8 mouse cellular contexts compared by ENCODE assay signal in the genomic region with DNA sequence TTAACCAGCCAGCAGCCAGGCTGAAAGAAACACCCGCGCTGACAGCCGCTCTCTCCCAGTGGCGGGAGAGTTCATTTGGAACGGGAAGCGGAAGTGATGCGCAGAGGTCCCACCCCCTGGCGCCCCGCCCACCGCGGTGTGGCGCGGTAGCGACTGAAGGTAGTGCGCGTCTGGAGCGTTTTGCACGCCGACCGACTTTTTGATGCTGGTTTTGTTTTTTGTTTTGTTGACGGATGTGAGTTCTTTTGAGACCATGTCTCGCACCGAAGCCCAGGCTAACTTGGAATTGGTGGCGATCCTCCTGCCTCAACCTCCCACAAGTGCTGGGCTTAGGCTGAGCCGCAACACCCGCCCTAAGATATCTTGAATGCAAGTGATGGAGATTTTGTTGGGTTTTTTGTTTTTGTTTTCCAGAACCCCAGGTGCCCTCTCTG. TPM values are rescaled to one million over a fixed set of nuclear protein-coding genes. Genes with fewer than 3 reads are reported as not detected.
DNase-seq lines count a peak whose midpoint lies in the region; ATAC-seq and TF ChIP-seq lines count a peak whose summit lies in the region.

A gene (minus strand): TSS at position 88 of the 434 bp plus-strand sequence.

- peak; percentile 84 for ATAC-seq in Patski
- ATAC-seq in hindbrain, embryonic 11.5 days (ENCODE audit: low FRiP score): peak; percentile 91

- in situ Hi-C loops in Patski (cut with MboI; ENCODE audit: low pct_unique_long_range_greater_than_20kb): loop anchor here (10.0 kb wide), 1 partner anchor 225 kb away; no protein-coding TSS in a partner anchor

- H3K4me1 ChIP-seq in hindbrain, embryonic 11.5 days (replicated peaks; ENCODE audit: control insufficient read depth, insufficient read depth, low read length): no peaks in the 10 kb centered on the region

- under 1% methylated on average over 26 of the region's 26 CpGs for WGBS in hindbrain, embryonic 11.5 days

- no peaks in the 10 kb centered on the region for H3K27me3 ChIP-seq in Patski
- H3K27me3 ChIP-seq in hindbrain, embryonic 11.5 days (ENCODE audit: control insufficient read depth, insufficient read depth, low read length): no peaks in the 10 kb centered on the region

- peak within 1 kb of the TSS; percentile 75 for H3K9ac ChIP-seq in hindbrain, embryonic 11.5 days (ENCODE audit: low read depth, low read length)

- DNase-seq in Patski (ENCODE audit: low read depth, low spot score): no peak
- peak; percentile 87 for DNase-seq in cerebellum, adult 9-11 months
- DNase-seq in frontal cortex, postnatal 10 days (ENCODE audit: low spot score in 2 of 2): peak; percentile 79 to 84
- peak; percentile 94 for DNase-seq in hindbrain, embryonic 11.5 days (ENCODE audit: low spot score)
- DNase-seq in layer of hippocampus, postnatal 25 days (ENCODE audit: extremely low spot score in 1 of 2, low spot score in 1 of 2): peak; percentile 81 to 91
- peak; percentile 90 for DNase-seq in lung, postnatal 14 days
- DNase-seq in ovary, postnatal 36 days (ENCODE audit: low spot score): peak; percentile 86
- DNase-seq in thymus, postnatal 25 days: peak; percentile 89

- H3K27ac ChIP-seq in hindbrain, embryonic 11.5 days (ENCODE audit: low read depth, low read length): peak within 1 kb of the TSS; percentile 67

- H3K4me3 ChIP-seq in hindbrain, embryonic 11.5 days (ENCODE audit: low read depth, low read length): peak within 1 kb of the TSS; percentile 77

- no peaks in the 10 kb centered on the region for H3K9me3 ChIP-seq in hindbrain, embryonic 11.5 days (ENCODE audit: control insufficient read depth, low read length)

- H3K4me2 ChIP-seq in hindbrain, embryonic 11.5 days (replicated peaks; ENCODE audit: low read depth, low read length): peak within 1 kb of the TSS; percentile 89

- no peak for TF ChIP-seq CTCF in Patski (IDR thresholded peaks at IDR 0.05)

- CTCF ChIA-PET in Patski (lab: Charles Lee): interaction anchor here (3.9 to 4.9 kb wide), 2 partner anchors 65 to 71 kb away, joined by 30 to 51 read pairs; no protein-coding TSS in a partner anchor

- POLR2A ChIA-PET in Patski (lab: Charles Lee): interaction anchor here (0.7 to 0.9 kb wide), 3 partner anchors 39 to 70 kb away, joined by 3 to 4 read pairs (median 4); no protein-coding TSS in a partner anchor

- H3K36me3 ChIP-seq in hindbrain, embryonic 11.5 days (ENCODE audit: control insufficient read depth, insufficient read depth, low read length): no peaks in the 10 kb centered on the region

RNA-seq across cellular contexts. Expression of the gene that starts here (rescaled TPM):
- 16.8 TPM for polyA plus RNA-seq in Patski (2021)
- 44.1 and 48.5 TPM in 2 replicates for polyA plus RNA-seq in hindbrain, embryonic 11.5 days (2014; fragmentation: Nextera tagmentation; extraction: Ambion mirVana)
- 1 to 10 TPM; 5.1 to 5.2 TPM for total RNA-seq in layer of hippocampus, postnatal 25 days (2021)
